Mouse (Mus musculus) c-Kit-positive CD71-positive TER-119-negative erythroid progenitor cells, embryonic 14.5 days (primary cell): Measurements from ENCODE around the gene Hpn.

Experiments used
- DNase-seq: peaks from one replicate; pipeline ENCODE4 v3.0.0-alpha.2; 2013; ENCODE audit warnings: low read depth

Hpn gene

DNA sequence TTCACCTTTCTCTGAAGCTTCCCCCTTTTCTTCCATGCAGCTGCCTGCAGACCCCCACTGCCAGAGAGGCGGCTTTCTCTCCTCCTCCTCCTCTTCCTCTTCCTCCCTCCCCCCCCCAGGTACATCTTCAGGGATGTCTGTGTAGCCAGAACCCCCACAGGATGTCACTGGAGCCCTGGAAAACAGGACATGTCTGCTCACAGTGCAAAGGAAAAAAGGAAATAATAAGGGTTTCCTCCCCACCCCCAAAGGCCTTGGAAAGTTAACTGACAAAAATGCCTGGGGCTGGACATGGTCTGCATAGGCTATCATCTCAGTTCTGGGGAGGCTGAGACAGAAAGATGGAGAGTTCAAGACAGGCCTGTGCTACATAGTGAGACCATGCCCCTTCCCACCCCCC lies 34.0 kb downstream of the Hpn start:
- DNase-seq, result no peak

DNA sequence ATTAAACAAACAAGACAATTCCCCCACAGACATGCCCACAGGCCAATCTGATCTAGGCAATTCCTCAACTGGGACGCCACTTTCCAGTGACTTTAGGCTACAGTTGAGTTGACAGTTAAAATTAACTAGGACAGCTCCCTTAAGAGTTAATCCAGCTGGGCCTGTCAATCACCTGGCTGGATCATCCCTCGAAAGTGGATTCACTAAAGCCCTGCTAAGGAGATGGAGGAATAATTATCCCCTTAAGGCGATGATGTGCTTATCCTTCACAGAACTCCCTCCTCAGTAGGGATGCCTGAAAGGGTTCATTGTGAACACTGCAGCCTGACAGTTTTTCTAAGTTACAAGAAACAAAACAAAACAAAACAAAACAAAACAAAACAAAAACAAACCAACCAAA lies 34.5 kb downstream of the Hpn start:
- no peak for DNase-seq

DNA sequence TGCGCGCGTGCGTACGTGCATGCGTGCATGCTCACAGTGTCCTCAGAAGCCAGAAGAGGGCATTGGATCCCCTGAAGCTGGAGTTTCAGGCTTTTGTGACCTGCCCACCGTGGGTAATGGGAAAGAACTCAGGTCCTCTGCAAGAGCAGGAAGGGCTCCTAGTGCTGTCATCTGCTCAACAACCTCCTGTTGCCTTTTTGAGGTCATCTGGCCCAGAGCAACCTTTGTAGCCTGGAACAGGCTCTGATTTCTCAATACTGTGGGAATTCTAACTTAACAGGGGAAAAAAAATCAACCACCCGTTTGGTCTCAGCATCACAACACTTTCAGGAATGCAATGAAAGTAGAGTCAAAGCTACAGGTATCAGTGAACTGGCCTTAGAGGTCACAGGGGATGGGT lies 35.4 kb downstream of the Hpn start:
- no peak for DNase-seq

DNA sequence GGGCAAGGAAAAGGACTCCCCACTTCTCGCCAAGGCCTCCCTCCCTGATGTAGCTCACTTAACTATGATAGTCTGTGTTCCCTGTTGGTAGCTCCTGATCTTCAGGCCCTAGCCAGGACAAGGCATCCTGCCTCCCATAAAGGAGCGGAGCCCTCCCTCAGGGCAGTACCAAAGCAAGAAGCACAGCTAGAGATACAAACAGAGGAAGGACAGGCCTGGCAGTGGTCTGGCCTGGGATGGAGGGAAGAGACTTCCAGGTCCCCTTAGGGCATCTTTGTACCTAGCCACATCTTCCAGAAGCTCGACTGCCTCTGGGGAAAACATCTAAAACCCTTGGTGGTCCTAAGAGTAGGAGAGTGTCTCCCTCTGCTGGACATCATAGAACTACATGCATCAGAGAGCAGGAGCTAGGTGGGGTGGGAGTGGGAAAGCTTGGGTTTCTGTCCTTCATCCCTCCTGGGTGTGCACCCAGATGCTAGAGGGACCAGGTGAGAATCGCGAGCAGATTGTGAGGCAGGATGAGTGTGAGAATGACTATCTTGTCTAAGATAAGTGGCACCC lies 37.1 kb downstream of the Hpn start:
- no peak for DNase-seq

- DNase-seq, result no peak
Measured at GRCm38 (mm10) chr7:31077470-31077869, 37.6 kb downstream of the Hpn start.

- no peak for DNase-seq
Measured at GRCm38 (mm10) chr7:31076492-31076891, 38.6 kb downstream of the Hpn start, which contains the start of gene Fxyd3. Gene Fxyd3, minus strand, starts transcription at chr7:31076704.

DNA sequence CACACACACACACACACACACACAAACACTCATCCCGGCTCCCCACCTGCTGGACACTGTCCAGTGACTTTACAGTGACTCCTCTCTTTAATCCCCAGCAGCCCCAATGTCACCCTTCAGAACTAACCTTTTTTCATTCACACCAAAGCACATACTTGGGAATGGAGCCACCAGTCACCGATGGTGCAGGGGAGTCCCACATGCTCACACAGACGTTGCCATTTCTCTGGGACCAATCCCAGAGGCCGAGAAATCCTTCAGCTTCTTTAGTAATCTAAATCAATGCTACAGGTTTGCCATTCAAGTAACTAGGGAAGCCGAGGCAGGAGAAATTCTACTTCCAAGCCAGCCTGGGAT lies 40.4 kb downstream of the Hpn start:
- no peak for DNase-seq

DNA sequence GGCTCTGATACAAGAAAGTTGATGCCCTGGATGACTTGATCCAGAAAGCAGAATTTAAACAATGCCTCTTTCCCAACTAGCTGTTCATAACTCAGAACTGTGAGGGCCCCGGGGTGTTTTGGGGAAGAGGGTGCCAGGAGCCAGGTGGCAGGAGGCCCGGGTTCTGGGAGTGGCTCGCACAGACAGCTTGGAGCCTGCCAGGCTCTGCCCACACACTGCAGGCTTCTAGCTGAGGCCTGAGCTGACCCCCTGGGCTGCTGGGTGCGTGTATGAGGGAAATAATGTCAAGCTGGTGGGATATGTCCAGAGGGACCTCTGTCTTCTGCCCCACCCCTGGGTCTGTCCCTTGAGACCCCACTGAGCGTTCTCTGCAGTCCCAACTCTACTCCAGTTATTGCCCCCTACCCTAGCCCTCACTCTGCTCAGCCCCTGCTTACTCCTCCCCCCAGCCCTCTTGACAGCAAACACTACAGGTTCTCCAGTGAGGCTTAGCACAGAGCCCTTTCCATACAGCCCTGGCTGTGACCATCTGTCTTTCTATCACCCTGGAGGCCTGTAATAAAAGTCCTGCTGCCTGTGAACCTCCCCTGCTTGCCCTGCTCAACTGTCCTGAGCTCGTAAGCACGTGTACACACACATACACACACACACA lies 40.9 kb downstream of the Hpn start:
- DNase-seq, result no peak

DNA sequence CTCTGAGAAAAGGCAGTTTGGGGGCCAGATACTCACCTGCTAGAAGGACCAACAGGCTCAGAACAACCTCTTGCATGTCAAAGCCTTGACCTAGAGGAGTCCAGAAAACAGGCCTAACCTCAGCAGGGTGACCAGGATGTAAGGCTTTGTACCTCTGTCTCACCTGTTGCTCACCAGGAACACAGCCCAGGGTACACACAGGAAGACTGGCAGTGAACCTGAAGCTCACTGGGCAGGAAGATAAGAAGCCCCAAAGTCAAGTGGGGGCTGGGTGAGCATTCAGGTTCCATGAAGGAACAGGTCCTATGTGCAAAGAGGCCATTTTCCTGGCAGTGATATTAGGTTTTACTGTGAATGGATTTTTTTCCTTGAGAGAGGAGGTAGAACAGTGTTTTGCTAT lies 41.5 kb downstream of the Hpn start:
- no peak for DNase-seq

- no peak for DNase-seq
Measured at GRCm38 (mm10) chr7:31072326-31072725, 42.8 kb downstream of the Hpn start.

DNA sequence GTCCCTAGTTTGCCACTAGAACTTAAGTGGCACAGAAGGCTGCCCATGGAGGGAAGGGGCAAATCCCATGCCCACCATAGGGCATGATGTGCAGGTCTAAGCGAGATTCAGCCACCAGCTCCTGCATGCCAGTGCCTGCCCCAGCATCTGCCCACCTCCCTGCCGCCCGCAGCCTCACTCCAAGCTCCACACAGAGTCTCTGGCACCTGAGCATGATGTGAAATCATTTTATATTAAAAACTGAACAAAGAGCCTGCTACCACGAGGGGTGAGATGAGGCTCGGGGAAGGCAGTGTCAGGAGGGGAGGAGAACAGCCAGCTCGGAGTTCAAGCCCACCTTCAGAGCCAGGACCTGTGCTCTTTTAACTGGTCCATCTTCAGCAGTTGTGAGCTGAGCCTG lies 44.8 kb downstream of the Hpn start:
- no peak for DNase-seq

- DNase-seq, result no peak
Measured at GRCm38 (mm10) chr7:31069491-31069890, 45.6 kb downstream of the Hpn start.

GRCm38 (mm10) chr7:31067836-31068235 lies 47.3 kb downstream of the Hpn start:
- no peak for DNase-seq

GRCm38 (mm10) chr7:31063074-31063560 lies 52.0 kb downstream of the Hpn start:
- DNase-seq, result no peak

- DNase-seq, result no peak
Measured at GRCm38 (mm10) chr7:31060621-31061010, 54.5 kb downstream of the Hpn start.

GRCm38 (mm10) chr7:31059919-31060620 lies 55.0 kb downstream of the Hpn start:
- DNase-seq, result no peak

DNA sequence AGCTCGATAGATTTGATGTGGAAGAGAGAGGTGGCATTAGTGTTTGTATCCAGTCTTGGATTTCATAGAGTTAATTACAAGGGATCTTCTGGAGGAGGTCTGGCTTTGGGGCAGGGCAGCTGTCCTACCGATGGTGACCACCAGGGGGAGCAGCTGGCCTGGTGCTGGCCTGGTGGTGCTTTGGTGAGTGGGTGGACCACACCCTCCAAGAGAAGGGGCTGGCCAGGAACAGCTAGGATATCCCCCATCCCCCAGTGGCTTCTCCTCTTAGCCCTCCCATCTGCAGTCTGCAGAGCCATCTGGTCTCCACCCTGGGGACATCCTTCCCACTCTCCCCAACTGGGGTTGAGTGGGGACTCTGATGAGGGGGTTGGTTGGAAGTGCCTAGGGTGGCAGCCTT lies 56.0 kb downstream of the Hpn start, which contains the start of gene Lgi4:
Gene Lgi4, plus strand, starts transcription at position 235 of the 400 bp plus-strand sequence.
- no peak for DNase-seq

DNA sequence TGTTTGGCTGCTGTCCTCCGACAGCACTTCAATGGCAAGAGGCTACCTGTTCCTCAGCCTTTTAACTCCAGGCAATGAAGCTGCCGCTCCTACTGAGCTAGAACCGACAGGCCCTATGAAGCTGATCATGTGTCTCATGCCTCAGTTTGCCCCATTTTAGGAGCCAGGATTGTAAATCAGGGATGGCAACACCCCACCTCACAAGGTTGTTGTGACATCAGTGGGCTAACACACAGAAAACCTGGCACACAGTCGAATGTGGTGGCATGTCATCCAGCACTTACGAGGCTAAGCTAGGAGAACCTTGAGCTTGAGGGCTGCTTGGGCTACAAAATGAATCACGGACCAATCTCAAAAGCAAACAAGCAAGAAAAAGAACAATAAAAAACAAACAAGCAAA lies 56.9 kb downstream of the Hpn start:
- no peak for DNase-seq

- no peak for DNase-seq
Measured at GRCm38 (mm10) chr7:31057730-31058129, 57.4 kb downstream of the Hpn start.

- DNase-seq, result no peak
Measured at GRCm38 (mm10) chr7:31057071-31057470, 58.0 kb downstream of the Hpn start, which contains the start of gene Fxyd1. Gene Fxyd1, minus strand, starts transcription at chr7:31057199.

GRCm38 (mm10) chr7:31056448-31056847 lies 58.6 kb downstream of the Hpn start:
- DNase-seq, result no peak

- no peak for DNase-seq
Measured at GRCm38 (mm10) chr7:31055883-31056282, 59.2 kb downstream of the Hpn start.

DNA sequence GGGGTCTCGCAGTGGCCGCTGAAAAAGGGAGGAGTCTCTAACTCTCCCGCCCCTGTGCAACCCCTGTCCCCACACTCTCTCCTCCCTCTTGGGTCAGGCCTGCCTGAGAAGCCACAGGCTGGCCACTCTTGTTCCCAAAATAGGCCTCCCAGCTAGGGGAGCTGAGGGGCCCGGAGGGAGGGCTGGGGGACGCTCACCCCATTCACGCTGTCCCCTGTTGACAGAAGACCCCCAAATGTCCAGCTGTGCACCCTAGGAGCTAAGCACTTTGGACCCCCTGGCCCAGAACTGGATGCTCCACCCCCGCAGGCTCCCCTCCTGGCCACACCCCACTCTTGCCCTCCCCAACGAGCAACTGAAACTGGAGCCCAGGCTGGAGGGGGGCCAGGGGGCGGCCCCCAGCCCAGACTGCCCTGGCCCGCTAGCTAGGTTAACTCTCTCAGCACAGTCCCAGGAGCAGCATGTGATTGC lies 59.7 kb downstream of the Hpn start:
- DNase-seq, result no peak
